Mouse (Mus musculus) midbrain, postnatal 0 days (tissue): ENCODE results near the gene G430095P16Rik. TPM values are rescaled to one million over a fixed set of nuclear protein-coding genes. Genes with fewer than 3 reads are reported as not detected.

ENCODE experiments used
- ATAC-seq: fragments of 200-750 bp; cut with Nextera tagmentation; 2 replicates; pipeline ENCODE4 v1.8.0; 2017; ENCODE audit warnings: moderate number of reproducible peaks, mild to moderate bottlenecking, moderate TSS enrichment, moderate library complexity; ENCODE audit not compliant: low FRiP score
- DNase-seq: peaks from one replicate; pipeline ENCODE4 v3.0.0-alpha.2; 2015; ENCODE audit warnings: low spot score
- H3K27ac ChIP-seq: fragments of 300-500 bp; sonication (generic); 2 replicates; pipeline ENCODE4 v1.5.1; 2014; ENCODE audit warnings: low read depth, mild to moderate bottlenecking, low read length, mixed read lengths
- H3K27me3 ChIP-seq: fragments of 300-500 bp; sonication (generic); 2 replicates; pipeline ENCODE4 v1.6.1; 2014; ENCODE audit warnings: low read length, control low read depth, mixed read lengths; ENCODE audit not compliant: insufficient read depth
- H3K36me3 ChIP-seq: fragments of 300-500 bp; sonication (generic); 2 replicates; pipeline ENCODE4 v1.6.1; 2014; ENCODE audit warnings: low read length, control low read depth, mixed read lengths; ENCODE audit not compliant: insufficient read depth
- H3K4me1 ChIP-seq: fragments of 300-500 bp; sonication (generic); 2 replicates; pipeline ENCODE4 v1.6.1; 2014; ENCODE audit warnings: mild to moderate bottlenecking, control low read depth, antibody characterized with exemption, low read length, mixed read lengths; ENCODE audit not compliant: insufficient read depth
- H3K4me2 ChIP-seq: fragments of 300-500 bp; sonication (generic); 2 replicates; pipeline ENCODE4 v1.6.1; 2014; ENCODE audit warnings: low read depth, mild to moderate bottlenecking, low read length, mixed read lengths; ENCODE audit not compliant: poor library complexity, severe bottlenecking
- H3K4me3 ChIP-seq: fragments of 300-500 bp; sonication (generic); 2 replicates; pipeline ENCODE4 v1.5.1; 2014; ENCODE audit warnings: low read depth, mild to moderate bottlenecking, low read length, moderate library complexity
- H3K9ac ChIP-seq: fragments of 300-500 bp; sonication (generic); replicated peaks from 2 replicates; pipeline ENCODE4 v1.6.1; 2014; ENCODE audit warnings: mild to moderate bottlenecking, low read length, moderate library complexity, mixed read lengths; ENCODE audit not compliant: poor library complexity, severe bottlenecking
- H3K9me3 ChIP-seq: fragments of 300-500 bp; sonication (generic); 2 replicates; pipeline ENCODE4 v1.6.1; 2016; ENCODE audit warnings: low read length, control low read depth
- CTCF ChIP-seq: IDR thresholded peaks from 2 replicates; pipeline ENCODE4 v1.5.1; 2016; ENCODE audit warnings: antibody characterized with exemption, mild to moderate bottlenecking
- WGBS: fragments of 180-500 bp; shearing (Covaris S2); extraction: QIAGEN DNeasy Blood & Tissue Kit; methylation state at CpG from one replicate; pipeline ENCODE4 v1.1.7; 2014; 5-methylcytosine and 5-hydroxymethylcytosine counted together
- polyA plus RNA-seq: library from polyadenylated mRNA; unstranded; fragments of >200 nt; fragmentation: Nextera tagmentation; extraction: Ambion mirVana; gene quantifications from 2 replicates; pipeline ENCODE4 v1.2.1, GENCODE M21; 2015
- total RNA-seq: library from RNA; depleted of rRNA; stranded (reverse); fragments of >200 nt; gene quantifications from 2 replicates; pipeline ENCODE4 v1.2.3, GENCODE M21; 2014

The G430095P16Rik gene
- total and polyA plus RNA-seq, 2 experiments from 2014 or later = 0.39 TPM; not detected in 1

GRCm38 (mm10) chr8:84745032-84745925 lies 22.5 kb downstream of the G430095P16Rik start:
- no peak for ATAC-seq
- Histone ChIP-seq H3K27me3 (peaks cover 20% of the 10 kb centered on the region), H3K27ac (no peak overlapping the region), H3K36me3 (no peaks in the 10 kb centered on the region), H3K9ac (no peak overlapping the region), H3K4me1 (no peaks in the 10 kb centered on the region), H3K4me3 (no peak overlapping the region), H3K9me3 (no peaks in the 10 kb centered on the region), H3K4me2 (no peak overlapping the region)
- DNase-seq = no peak
- no peak for TF ChIP-seq CTCF
- 11% methylated on average over 16 of the region's 17 CpGs for WGBS

- peak; percentile 15 for DNase-seq
- no peak overlapping the region for H3K4me3 ChIP-seq
- H3K4me2 ChIP-seq = no peak overlapping the region
- ATAC-seq = no peak
- peaks cover 12% of the 10 kb centered on the region for H3K27me3 ChIP-seq
- H3K36me3 ChIP-seq = no peaks in the 10 kb centered on the region
- H3K9ac ChIP-seq = no peak overlapping the region
- H3K27ac ChIP-seq = no peak overlapping the region
- H3K9me3 ChIP-seq = no peaks in the 10 kb centered on the region
- TF ChIP-seq CTCF = no peak
- 56% methylated on average over 16 of the region's 16 CpGs for WGBS
- H3K4me1 ChIP-seq = no peaks in the 10 kb centered on the region
These were observed 26.7 kb downstream of the G430095P16Rik start for GRCm38 (mm10) chr8:84749519-84749918.

- no peak for TF ChIP-seq CTCF
- H3K4me2 ChIP-seq = no peak overlapping the region
- peaks cover 6% of the 10 kb centered on the region; the same call in 1 of the 2 replicates for H3K27me3 ChIP-seq
- DNase-seq (no peak), ATAC-seq (no peak)
- H3K36me3 ChIP-seq = no peaks in the 10 kb centered on the region
- H3K4me3 ChIP-seq = no peak overlapping the region
- H3K4me1 ChIP-seq = no peaks in the 10 kb centered on the region
- H3K9ac ChIP-seq = no peak overlapping the region
- H3K9me3 ChIP-seq = no peaks in the 10 kb centered on the region
- H3K27ac ChIP-seq = no peak overlapping the region
- 83% methylated on average over 6 of the region's 6 CpGs for WGBS
These were observed 30.2 kb downstream of the G430095P16Rik start for GRCm38 (mm10) chr8:84752734-84753582.

- no peak overlapping the region for H3K9ac ChIP-seq
- WGBS = 37% methylated on average over 5 of the region's 5 CpGs
- DNase-seq (no peak), ATAC-seq (no peak)
- H3K9me3 ChIP-seq = no peaks in the 10 kb centered on the region
- H3K36me3 ChIP-seq = no peaks in the 10 kb centered on the region
- H3K4me2 ChIP-seq = no peak overlapping the region
- no peak overlapping the region for H3K27ac ChIP-seq
- TF ChIP-seq CTCF = no peak
- H3K27me3 ChIP-seq = no peaks in the 10 kb centered on the region; the same call in 1 of the 2 replicates
- H3K4me3 ChIP-seq = no peak overlapping the region
- no peaks in the 10 kb centered on the region for H3K4me1 ChIP-seq
These were observed 34.7 kb downstream of the G430095P16Rik start for GRCm38 (mm10) chr8:84757501-84757900.

GRCm38 (mm10) chr8:84758308-84758707 lies 35.5 kb downstream of the G430095P16Rik start:
- no peak overlapping the region for H3K27ac ChIP-seq
- TF ChIP-seq CTCF = no peak
- no peak overlapping the region for H3K4me2 ChIP-seq
- H3K4me3 ChIP-seq = no peak overlapping the region
- H3K9me3 ChIP-seq = no peaks in the 10 kb centered on the region
- no peak for ATAC-seq
- no peak for DNase-seq
- WGBS = 91% methylated on average over 3 of the region's 3 CpGs
- H3K9ac ChIP-seq = no peak overlapping the region
- no peaks in the 10 kb centered on the region for H3K36me3 ChIP-seq
- no peaks in the 10 kb centered on the region for H3K4me1 ChIP-seq
- H3K27me3 ChIP-seq = no peaks in the 10 kb centered on the region; the same call in 1 of the 2 replicates
